Mouse (Mus musculus) lung, embryonic 15.5 days (tissue): Measurements from ENCODE around the gene Filip1. TPM values are rescaled to one million over a fixed set of nuclear protein-coding genes. Genes with fewer than 3 reads are reported as not detected.

ENCODE experiments used
- ATAC-seq: fragments of 200-750 bp; cut with Nextera tagmentation; 2 replicates; pipeline ENCODE4 v1.8.0; 2017; ENCODE audit warnings: moderate number of reproducible peaks, borderline replicate concordance; ENCODE audit not compliant: low FRiP score, low TSS enrichment; ENCODE audit errors: extremely low read depth
- H3K27ac ChIP-seq: fragments of 300-500 bp; sonication (generic); 2 replicates; pipeline ENCODE4 v1.5.1; 2015; ENCODE audit warnings: moderate library complexity, mild to moderate bottlenecking, inconsistent platforms
- H3K27me3 ChIP-seq: fragments of 300-500 bp; sonication (generic); 2 replicates; pipeline ENCODE4 v1.6.1; 2015; ENCODE audit warnings: inconsistent platforms
- H3K36me3 ChIP-seq: fragments of 300-500 bp; sonication (generic); 2 replicates; pipeline ENCODE4 v1.6.1; 2015; ENCODE audit warnings: inconsistent platforms
- H3K4me1 ChIP-seq: fragments of 300-500 bp; sonication (generic); 2 replicates; pipeline ENCODE4 v1.6.1; 2015; ENCODE audit warnings: inconsistent platforms
- H3K4me2 ChIP-seq: fragments of 300-500 bp; sonication (generic); 2 replicates; pipeline ENCODE4 v1.6.1; 2015; ENCODE audit warnings: inconsistent platforms, mild to moderate bottlenecking, moderate library complexity
- H3K4me3 ChIP-seq: fragments of 300-500 bp; sonication (generic); 2 replicates; pipeline ENCODE4 v1.5.1; 2015; ENCODE audit warnings: mild to moderate bottlenecking, inconsistent platforms
- H3K9ac ChIP-seq: fragments of 300-500 bp; sonication (generic); 2 replicates; pipeline ENCODE4 v1.6.1; 2015; ENCODE audit warnings: inconsistent platforms
- H3K9me3 ChIP-seq: fragments of 300-500 bp; sonication (generic); 2 replicates; pipeline ENCODE4 v1.6.1; 2016; ENCODE audit warnings: inconsistent platforms
- WGBS: fragments of 180-500 bp; shearing (Covaris S2); methylation state at CpG from one replicate; pipeline ENCODE4 v1.1.7; 2015; 5-methylcytosine and 5-hydroxymethylcytosine counted together
- polyA plus RNA-seq: library from polyadenylated mRNA; unstranded; fragments of >200 nt; fragmentation: Nextera tagmentation; extraction: Ambion mirVana; gene quantifications from 2 replicates; pipeline ENCODE4 v1.2.1, GENCODE M21; 2015

Gene Filip1
- polyA plus RNA-seq, 1 experiment from 2014 or later: 13.3 TPM

GRCm38 (mm10) chr9:79944872-79945271 is 67.8 kb downstream of the Filip1 start:
- 15% methylated on average over 6 of the region's 6 CpGs for WGBS
- 0 out of 2 replicates have a peak overlapping the region, but pooled peaks have one; percentile 35 for H3K27ac ChIP-seq
- H3K9me3 ChIP-seq: no peaks in the 10 kb centered on the region
- no peak overlapping the region for H3K9ac ChIP-seq
- no peaks in the 10 kb centered on the region for H3K36me3 ChIP-seq
- H3K4me2 ChIP-seq: no peak overlapping the region; the same call in 1 of the 2 replicates
- no peaks in the 10 kb centered on the region for H3K27me3 ChIP-seq
- peak; percentile 53 for ATAC-seq
- peaks cover 17% of the 10 kb centered on the region for H3K4me1 ChIP-seq
- H3K4me3 ChIP-seq: no peak overlapping the region

GRCm38 (mm10) chr9:79943986-79944385 is 68.7 kb downstream of the Filip1 start:
- H3K4me3 ChIP-seq: no peak overlapping the region
- ATAC-seq: no peak

DNA sequence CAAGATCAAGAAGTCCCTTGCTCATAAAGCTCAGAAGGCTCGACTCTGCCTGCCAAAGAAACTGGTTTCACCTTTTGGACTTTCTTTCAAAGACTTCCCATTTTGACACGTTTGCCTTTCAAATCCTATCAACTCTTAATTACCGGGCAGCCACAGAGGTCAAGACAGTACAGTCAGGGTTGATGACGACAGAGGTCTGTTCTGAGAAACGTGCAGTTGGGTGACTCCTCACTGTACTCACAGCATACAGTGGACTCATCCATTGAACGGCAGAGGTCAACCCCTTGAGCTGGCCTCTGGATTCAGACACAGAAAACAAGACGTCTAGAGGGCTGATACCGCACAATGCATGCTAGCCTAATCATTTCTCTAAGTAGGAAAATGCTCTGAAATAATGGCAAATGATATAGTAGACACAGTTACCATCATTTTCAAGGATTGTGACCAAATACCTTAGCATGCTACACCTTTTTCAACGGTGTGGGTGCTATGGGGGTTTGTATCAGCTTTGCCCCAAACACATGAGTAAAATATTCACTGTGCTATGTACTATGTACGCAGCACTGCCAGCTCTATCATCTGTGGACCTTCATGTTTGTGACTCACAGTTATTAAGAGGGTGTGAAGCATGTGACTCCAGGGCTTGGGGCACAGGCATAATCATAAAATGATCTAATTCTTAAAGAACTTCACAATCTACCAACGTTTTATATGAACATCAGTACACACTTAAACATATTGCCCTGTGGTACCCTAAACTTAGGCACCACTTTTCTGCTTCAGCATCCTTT is 74.0 kb downstream of the Filip1 start:
- Histone ChIP-seq H3K9me3 (no peaks in the 10 kb centered on the region), H3K4me3 (no peak overlapping the region), H3K27ac (no peak overlapping the region), H3K27me3 (no peaks in the 10 kb centered on the region), H3K9ac (no peak overlapping the region), H3K4me2 (no peak overlapping the region), H3K4me1 (no peaks in the 10 kb centered on the region; the same call in 1 of the 2 replicates), H3K36me3 (no peaks in the 10 kb centered on the region)
- WGBS: 51% methylated on average over 11 of the region's 11 CpGs
- peak; percentile 76; the same call in 1 of the 2 replicates for ATAC-seq

More at GRCm38 (mm10) chr9:79943986-79944385, 68.7 kb downstream of the Filip1 start:
- 36% methylated on average over 10 of the region's 10 CpGs for WGBS
- H3K27ac ChIP-seq: no peak overlapping the region
- H3K36me3 ChIP-seq: no peaks in the 10 kb centered on the region
- H3K27me3 ChIP-seq: no peaks in the 10 kb centered on the region
- H3K9ac ChIP-seq: no peak overlapping the region
- peaks cover 17% of the 10 kb centered on the region for H3K4me1 ChIP-seq
- no peak overlapping the region for H3K4me2 ChIP-seq
- H3K9me3 ChIP-seq: no peaks in the 10 kb centered on the region

DNA sequence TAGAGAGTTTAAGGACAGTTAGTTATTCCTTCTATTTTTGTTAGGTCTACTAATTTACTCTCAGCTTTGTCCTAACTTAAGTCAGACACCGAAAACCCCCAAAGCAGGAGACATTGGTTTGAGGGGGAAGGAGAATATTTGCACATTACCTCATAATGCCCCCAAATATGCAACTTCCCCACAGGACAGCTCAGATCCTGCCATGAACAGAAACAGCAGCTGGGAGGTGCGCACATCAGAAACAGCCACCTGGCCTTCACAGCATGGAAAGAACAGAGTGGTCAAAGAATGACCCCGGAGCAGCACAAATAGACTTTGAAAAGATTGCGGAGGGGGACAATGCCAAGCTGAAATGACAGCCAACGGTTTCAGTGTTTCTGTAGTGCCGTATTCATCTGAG is 75.1 kb downstream of the Filip1 start:
- H3K27ac ChIP-seq: no peak overlapping the region
- H3K4me3 ChIP-seq: no peak overlapping the region
- H3K27me3 ChIP-seq: no peaks in the 10 kb centered on the region
- no peaks in the 10 kb centered on the region for H3K9me3 ChIP-seq
- H3K36me3 ChIP-seq: no peaks in the 10 kb centered on the region
- WGBS: 71% methylated on average over 6 of the region's 6 CpGs
- H3K4me2 ChIP-seq: no peak overlapping the region
- no peaks in the 10 kb centered on the region for H3K4me1 ChIP-seq
- ATAC-seq: no peak
- H3K9ac ChIP-seq: no peak overlapping the region

GRCm38 (mm10) chr9:79932578-79932977 is 80.1 kb downstream of the Filip1 start:
- no peak overlapping the region for H3K4me2 ChIP-seq
- no peak overlapping the region for H3K9ac ChIP-seq
- peaks cover 1% of the 10 kb centered on the region; the same call in 1 of the 2 replicates for H3K4me1 ChIP-seq
- ATAC-seq: no peak
- WGBS: 90% methylated on average over 5 of the region's 5 CpGs
- no peaks in the 10 kb centered on the region for H3K36me3 ChIP-seq
- no peaks in the 10 kb centered on the region for H3K27me3 ChIP-seq
- no peak overlapping the region for H3K27ac ChIP-seq
- no peaks in the 10 kb centered on the region for H3K9me3 ChIP-seq
- H3K4me3 ChIP-seq: no peak overlapping the region

GRCm38 (mm10) chr9:79928092-79928491 is 84.6 kb downstream of the Filip1 start:
- no peak overlapping the region for H3K4me2 ChIP-seq
- 71% methylated on average over 3 of the region's 3 CpGs for WGBS
- H3K9me3 ChIP-seq: no peaks in the 10 kb centered on the region
- no peak overlapping the region for H3K4me3 ChIP-seq
- peaks cover 15% of the 10 kb centered on the region for H3K4me1 ChIP-seq
- no peak for ATAC-seq
- H3K36me3 ChIP-seq: no peaks in the 10 kb centered on the region
- H3K27me3 ChIP-seq: no peaks in the 10 kb centered on the region
- H3K9ac ChIP-seq: no peak overlapping the region
- H3K27ac ChIP-seq: no peak overlapping the region

DNA sequence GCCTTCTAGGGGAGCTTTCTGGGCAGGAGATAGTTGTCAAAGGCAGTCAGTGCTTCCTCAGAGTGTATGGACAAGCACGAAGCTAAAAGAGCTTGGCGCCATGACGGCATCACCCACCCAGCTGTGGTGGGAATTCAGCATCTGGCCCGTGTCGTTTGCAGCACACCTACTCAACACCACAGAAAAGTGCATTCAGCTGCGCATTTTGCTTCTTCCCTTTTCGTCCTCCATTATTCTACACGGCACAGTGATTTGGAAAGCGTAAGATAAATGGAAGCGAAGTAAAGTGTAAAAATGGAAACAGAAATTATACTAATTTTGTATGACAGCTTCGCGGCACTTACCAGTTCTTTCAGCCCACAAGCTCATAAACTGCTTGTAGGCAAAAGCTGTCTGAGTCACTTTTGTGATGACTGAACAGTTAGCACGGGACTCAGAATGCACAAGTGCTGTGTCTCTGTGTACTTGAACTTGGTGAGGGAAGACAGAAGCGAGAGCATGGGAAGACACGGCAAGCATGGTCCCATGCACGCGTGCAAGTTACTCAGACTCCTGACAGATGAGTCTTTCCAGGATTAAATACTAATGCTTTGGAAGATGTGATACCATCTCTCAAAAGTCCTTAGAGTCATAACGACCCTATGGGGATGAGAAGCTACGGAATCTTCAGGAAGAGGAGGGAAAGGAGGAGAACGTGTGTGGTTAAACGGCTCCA is 85.3 kb downstream of the Filip1 start:
- WGBS: 64% methylated on average over 21 of the region's 21 CpGs
- H3K27ac ChIP-seq: peak overlapping the region; percentile 82
- no peak overlapping the region for H3K4me3 ChIP-seq
- H3K27me3 ChIP-seq: no peaks in the 10 kb centered on the region
- no peaks in the 10 kb centered on the region for H3K9me3 ChIP-seq
- H3K9ac ChIP-seq: no peak overlapping the region
- peaks cover 18% of the 10 kb centered on the region for H3K4me1 ChIP-seq
- H3K4me2 ChIP-seq: no peak overlapping the region; the same call in 1 of the 2 replicates
- H3K36me3 ChIP-seq: no peaks in the 10 kb centered on the region
- peak; percentile 72; the same call in 1 of the 2 replicates for ATAC-seq

DNA sequence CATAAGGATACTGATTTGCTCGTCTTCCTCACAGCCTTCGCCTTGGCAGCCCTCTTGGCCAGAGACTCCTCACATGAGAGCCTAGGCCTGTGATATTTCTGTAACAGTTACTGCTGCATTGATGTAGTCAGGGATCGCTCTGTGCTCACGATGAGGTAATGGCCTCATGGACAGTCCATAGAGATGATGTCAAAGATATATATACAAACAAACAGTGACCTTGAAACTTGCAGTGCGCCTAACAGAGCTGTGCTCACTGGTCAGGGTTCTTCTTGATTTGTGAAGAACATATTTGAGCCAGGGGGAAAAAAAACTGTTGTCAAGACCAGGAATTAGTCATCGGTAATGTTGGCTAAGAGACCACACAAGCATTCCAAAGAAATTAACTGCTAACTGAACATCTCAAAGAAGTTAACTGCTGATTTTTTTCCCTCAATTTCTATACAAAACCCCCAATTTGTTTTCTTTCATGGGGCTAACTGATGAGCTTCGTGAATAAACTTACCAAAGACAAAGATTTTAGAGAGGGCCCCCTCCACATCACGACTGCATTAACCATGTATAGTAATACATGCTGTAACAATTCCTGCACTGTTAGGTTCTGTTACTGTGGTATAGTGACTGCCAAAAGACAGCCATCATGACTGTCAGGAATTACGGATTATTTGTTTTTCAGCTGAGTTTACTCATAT is 86.0 kb downstream of the Filip1 start:
- Histone ChIP-seq H3K4me2 (no peak overlapping the region), H3K4me1 (peaks cover 25% of the 10 kb centered on the region), H3K27me3 (no peaks in the 10 kb centered on the region), H3K9me3 (no peaks in the 10 kb centered on the region), H3K9ac (no peak overlapping the region), H3K27ac (peak overlapping the region; percentile 82), H3K4me3 (no peak overlapping the region), H3K36me3 (no peaks in the 10 kb centered on the region)
- ATAC-seq: peak; percentile 94
- 40% methylated on average over 9 of the region's 9 CpGs for WGBS

DNA sequence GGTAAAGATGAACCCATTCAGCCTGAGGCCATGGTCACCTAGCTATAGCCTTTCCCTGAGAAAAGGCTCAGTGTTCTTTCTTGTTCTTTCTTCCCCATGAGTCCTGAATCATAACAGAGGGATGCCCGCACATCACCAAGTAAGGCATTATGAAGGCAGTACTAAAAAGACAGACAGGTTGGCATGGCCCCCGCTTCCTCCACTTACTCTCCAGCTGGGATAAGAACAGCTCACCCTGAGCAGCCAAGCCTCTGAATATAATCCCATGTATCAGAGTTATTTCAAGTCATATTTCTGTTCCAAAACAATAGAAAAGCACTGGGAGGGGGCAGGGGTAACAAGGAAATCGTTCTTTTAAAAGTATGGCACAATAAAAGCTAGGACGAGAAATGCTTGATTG is 86.7 kb downstream of the Filip1 start:
- ATAC-seq: no peak
- H3K27ac ChIP-seq: peak overlapping the region; percentile 82
- no peaks in the 10 kb centered on the region for H3K9me3 ChIP-seq
- no peak overlapping the region for H3K4me3 ChIP-seq
- H3K4me1 ChIP-seq: peaks cover 29% of the 10 kb centered on the region
- H3K9ac ChIP-seq: no peak overlapping the region
- no peak overlapping the region for H3K4me2 ChIP-seq
- 75% methylated on average over 4 of the region's 4 CpGs for WGBS
- no peaks in the 10 kb centered on the region for H3K36me3 ChIP-seq
- H3K27me3 ChIP-seq: no peaks in the 10 kb centered on the region

DNA sequence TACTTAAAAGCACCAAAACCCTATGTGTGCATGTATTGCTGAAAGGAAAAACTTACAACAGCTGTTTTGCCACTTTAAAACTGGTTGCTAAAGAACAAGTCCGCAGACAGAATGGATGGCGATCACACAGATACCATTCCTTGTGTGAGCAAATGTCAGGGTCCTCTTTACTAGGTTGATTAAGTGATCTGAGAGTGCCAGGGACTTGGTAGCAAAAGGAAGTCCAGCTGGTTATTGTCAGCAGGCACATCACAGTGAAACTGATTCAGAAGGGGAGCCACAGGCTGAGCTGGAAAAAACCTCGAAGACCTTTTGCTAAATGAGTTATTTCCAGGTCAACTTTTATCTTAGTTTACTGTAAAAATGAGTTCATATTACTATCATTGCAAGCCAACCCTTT is 89.4 kb downstream of the Filip1 start:
- 53% methylated on average over 3 of the region's 3 CpGs for WGBS
- peaks cover 47% of the 10 kb centered on the region for H3K4me1 ChIP-seq
- H3K9ac ChIP-seq: no peak overlapping the region
- H3K36me3 ChIP-seq: no peaks in the 10 kb centered on the region
- H3K9me3 ChIP-seq: no peaks in the 10 kb centered on the region
- no peaks in the 10 kb centered on the region for H3K27me3 ChIP-seq
- peak; percentile 7; the same call in 1 of the 2 replicates for ATAC-seq
- no peak overlapping the region for H3K4me2 ChIP-seq
- no peak overlapping the region for H3K4me3 ChIP-seq
- H3K27ac ChIP-seq: 0 out of 2 replicates have a peak overlapping the region, but pooled peaks have one; percentile 26

DNA sequence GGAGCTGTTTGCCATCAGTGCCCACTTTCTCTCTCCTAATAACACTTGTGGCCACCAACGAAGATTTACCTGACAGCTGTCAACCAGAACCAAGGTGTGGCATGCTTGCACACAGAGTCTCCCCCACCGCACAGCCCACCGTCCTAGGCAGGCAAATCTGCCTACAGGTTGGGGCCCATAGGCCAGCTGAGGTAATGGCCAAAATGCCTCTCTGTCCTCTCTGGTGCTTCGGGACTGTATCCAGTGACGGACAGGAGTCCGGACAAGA is 90.2 kb downstream of the Filip1 start:
- H3K4me2 ChIP-seq: no peak overlapping the region
- H3K4me1 ChIP-seq: peaks cover 44% of the 10 kb centered on the region
- H3K27me3 ChIP-seq: no peaks in the 10 kb centered on the region

More for the DNA sequence above, 90.2 kb downstream of the Filip1 start:
- no peak overlapping the region for H3K9ac ChIP-seq
- H3K36me3 ChIP-seq: 0 out of 2 replicates have a peak, but pooled peaks cover 2% of the 10 kb centered on the region
- ATAC-seq: no peak
- 77% methylated on average over 6 of the region's 6 CpGs for WGBS
- H3K9me3 ChIP-seq: no peaks in the 10 kb centered on the region
- H3K4me3 ChIP-seq: no peak overlapping the region
- H3K27ac ChIP-seq: peak overlapping the region; percentile 2; the same call in 1 of the 2 replicates
